Mouse (Mus musculus) stomach, postnatal 0 days (tissue): ENCODE measurements around the gene Plce1.

Experiments used
- CTCF ChIP-seq: IDR thresholded peaks from 2 replicates; pipeline ENCODE4 v1.5.1; 2016; ENCODE audit warnings: antibody characterized with exemption, low read depth, mild to moderate bottlenecking, moderate library complexity
- EP300 ChIP-seq: optimal IDR thresholded peaks from 2 replicates; pipeline ENCODE3; 2016; ENCODE audit warnings: antibody characterized with exemption

DNA sequence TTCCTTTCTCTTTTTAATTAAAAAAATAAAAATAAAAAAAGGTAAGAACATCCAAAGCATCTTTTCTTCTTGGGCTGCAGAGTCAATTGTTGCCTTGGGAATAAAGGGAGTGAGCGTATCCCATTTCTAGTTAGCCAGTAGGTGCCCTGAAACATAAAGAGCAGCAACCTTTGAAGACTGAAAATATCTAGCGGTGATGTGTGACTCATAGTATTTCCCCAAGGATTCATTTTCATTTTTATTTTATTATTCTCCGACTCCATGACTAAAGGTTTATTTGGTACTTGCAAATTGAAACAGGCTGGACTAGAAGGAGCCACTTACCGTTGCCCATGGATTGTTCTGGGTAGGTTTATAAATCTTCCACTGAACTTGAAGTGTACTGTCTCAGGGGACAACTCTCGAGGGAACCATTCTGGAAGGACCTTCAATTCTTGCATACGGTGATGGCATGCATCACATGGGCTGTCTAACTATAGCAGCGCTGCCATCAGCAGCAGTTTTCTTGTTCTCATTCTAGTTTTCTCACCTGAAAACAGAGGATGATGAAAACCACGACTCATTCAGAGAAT lies 68.7 kb downstream of the Plce1 start:
- TF ChIP-seq CTCF (no peak), EP300 (no peak)
